Comparison of ENCODE assay signal across 8 mouse cellular contexts in genomic region chr1:39901851-39902703, GRCm38 (mm10). TPM values are rescaled to one million over a fixed set of nuclear protein-coding genes. Genes with fewer than 3 reads are reported as not detected.
DNase-seq lines count a peak whose midpoint lies in the region; ATAC-seq and TF ChIP-seq lines count a peak whose summit lies in the region.

No protein-coding gene starts in this region.

- under 1% methylated on average over 26 of the region's 26 CpGs for WGBS in kidney, embryonic 14.5 days

- TF ChIP-seq CTCF in CH12.LX (conservative IDR thresholded peaks at IDR 0.05 in 1 of 2, IDR thresholded peaks at IDR 0.05 in 1 of 2; ENCODE audit: low read depth in 2 of 2, low read length in 2 of 2): no peak

- no peak for TF ChIP-seq RAD21 in CH12.LX (IDR thresholded peaks at IDR 0.05; ENCODE audit: low read depth, low read length)

- H3K4me3 ChIP-seq in CH12.LX (replicated peaks in 1 of 3; ENCODE audit: low read depth in 2 of 3, low read length in 2 of 3, poor library complexity in 1 of 3): peak overlapping the region; percentile 67 to 84 (median 84)
- peak overlapping the region; percentile 99 for H3K4me3 ChIP-seq in kidney, embryonic 14.5 days (ENCODE audit: low read length)

- H3K27ac ChIP-seq in CH12.LX (ENCODE audit: insufficient read depth, low read depth): no peak overlapping the region
- H3K27ac ChIP-seq in kidney, embryonic 14.5 days (ENCODE audit: low read depth, low read length): peak overlapping the region; percentile 98

- no peak for TF ChIP-seq EP300 in CH12.LX (IDR thresholded peaks at IDR 0.05; ENCODE audit: low read length)

- peak overlapping the region; percentile 70 for H3K4me2 ChIP-seq in CH12.LX (ENCODE audit: insufficient read depth, low read depth, poor library complexity, severe bottlenecking)
- peak overlapping the region; percentile 76 for H3K4me2 ChIP-seq in kidney, embryonic 14.5 days (replicated peaks; ENCODE audit: low read depth, low read length)

- H3K9ac ChIP-seq in CH12.LX (ENCODE audit: insufficient read depth, low read depth): peak overlapping the region; percentile 78; the same call in 1 of the 2 replicates
- H3K9ac ChIP-seq in kidney, embryonic 14.5 days (ENCODE audit: low read depth, low read length): peak overlapping the region; percentile 99

- no peak for TF ChIP-seq POLR2A in CH12.LX (IDR thresholded peaks at IDR 0.05; ENCODE audit: low read depth, low read length)

- ATAC-seq in kidney, embryonic 14.5 days (ENCODE audit: low FRiP score, low TSS enrichment): peak; percentile 15; the same call in 1 of the 2 replicates

- H3K4me1 ChIP-seq in CH12.LX (ENCODE audit: control insufficient read depth in 1 of 2, insufficient read depth in 2 of 2): peaks cover 16 to 49% of the 10 kb centered on the region in 2 experiments
- H3K4me1 ChIP-seq in kidney, embryonic 14.5 days (ENCODE audit: control insufficient read depth, insufficient read depth, low read length): peaks cover 44% of the 10 kb centered on the region

- in situ Hi-C loops in CH12.LX (cut with MboI; ENCODE audit: low pct_ligation_motif_present, low pct_unique_long_range_greater_than_20kb, low sequenced_read_pairs): no loop called here

- H3K36me3 ChIP-seq in CH12.LX (replicated peaks in 1 of 2; ENCODE audit: control insufficient read depth in 1 of 2, insufficient read depth in 1 of 2, low read length in 1 of 2): peaks cover 0 to 19% of the 10 kb centered on the region in 2 experiments
- H3K36me3 ChIP-seq in kidney, embryonic 14.5 days (ENCODE audit: control insufficient read depth, insufficient read depth, low read length): peaks cover 14% of the 10 kb centered on the region

- peaks cover 10% of the 10 kb centered on the region for H3K79me2 ChIP-seq in CH12.LX (replicated peaks; ENCODE audit: control insufficient read depth, extremely low read depth, insufficient read depth, poor library complexity, severe bottlenecking)

- H3K9me3 ChIP-seq in CH12.LX (replicated peaks; ENCODE audit: low read length): peaks cover 4% of the 10 kb centered on the region
- no peaks in the 10 kb centered on the region for H3K9me3 ChIP-seq in kidney, embryonic 14.5 days (ENCODE audit: control insufficient read depth, low read length)

- peak; percentile 62 for DNase-seq in 3T3-L1 (ENCODE audit: low read depth, low spot score)
- no peak for DNase-seq in CH12.LX (ENCODE audit: extremely low read depth)
- DNase-seq in cerebellum, postnatal 25 days: peak; percentile 73 to 76
- DNase-seq in heart, adult 18-20 months: peak; percentile 66 to 74
- peak; percentile 59 for DNase-seq in lung, postnatal 10 days
- peak; percentile 47 to 59 for DNase-seq in right cerebral cortex, adult 2 months (ENCODE audit: low spot score in 2 of 2)
- DNase-seq in urinary bladder, postnatal 36 days (ENCODE audit: low spot score in 2 of 2): no peak

- dilution Hi-C loops in CH12.LX (cut with MboI; ENCODE audit: extremely low pct_ligation_motif_present, extremely low pct_unique_long_range_greater_than_20kb, low sequenced_read_pairs): no loop called here

- no peaks in the 10 kb centered on the region for H3K27me3 ChIP-seq in CH12.LX (replicated peaks)
- no peaks in the 10 kb centered on the region for H3K27me3 ChIP-seq in kidney, embryonic 14.5 days (ENCODE audit: control insufficient read depth, insufficient read depth, low read length)

TF ChIP-seq in CH12.LX, 34 proteins besides CTCF, POLR2A, EP300 and RAD21:
- TF ChIP-seq ETS1 (conservative IDR thresholded peaks at IDR 0.05; ENCODE audit: low read depth, low read length): no peak
- no peak for TF ChIP-seq USF1 (IDR thresholded peaks at IDR 0.05; ENCODE audit: low read depth, low read length)
- TF ChIP-seq SIN3A (IDR thresholded peaks at IDR 0.05; ENCODE audit: low read length): 0 out of 2 replicates have a peak, but pooled peaks have one; percentile 31

RNA-seq across cellular contexts. Expression of gene Map4k4, which starts 1.4 kb away (rescaled TPM):
- total RNA-seq in CH12.LX (2012; rRNA removed) (33.3 and 41.0 TPM in 2 replicates), CH12.LX (2014; rRNA removed) (20.3 and 21.8 TPM in 2 replicates)
- 46.3 and 47.0 TPM in 2 replicates for polyA plus RNA-seq in CH12.LX (2012; ENCODE audit: insufficient read length, low read depth)
- total RNA-seq in heart, adult 18-20 months (2021): 100 to 1,000 TPM; 108 to 109 TPM
- polyA plus RNA-seq in kidney, embryonic 14.5 days (2014; fragmentation: Nextera tagmentation; extraction: Ambion mirVana): 40.1 and 48.2 TPM in 2 replicates

Comparison
In these comparisons a context has a peak if more than half of its experiments do, and no peak if none do; other contexts are left out.
1. DNase-seq: peak in 3T3-L1 (single experiment), cerebellum, postnatal 25 days (2 of 2), heart, adult 18-20 months (2 of 2), lung, postnatal 10 days (single experiment) and right cerebral cortex, adult 2 months (2 of 2); none in CH12.LX (single experiment) and urinary bladder, postnatal 36 days (0 of 2).